Mouse (Mus musculus) embryonic facial prominence, embryonic 10.5 days (tissue): ENCODE results near the gene Gpx5. TPM values are rescaled to one million over a fixed set of nuclear protein-coding genes. Genes with fewer than 3 reads are reported as not detected.

ENCODE experiments used
- DNase-seq: peaks from one replicate; pipeline ENCODE4 v3.0.0-alpha.2; 2017; ENCODE audit warnings: low spot score
- H3K27ac ChIP-seq: fragments of 300-500 bp; sonication (generic); replicated peaks from 2 replicates; pipeline ENCODE4 v1.5.1; 2016; ENCODE audit warnings: mild to moderate bottlenecking
- H3K27me3 ChIP-seq: fragments of 300-500 bp; sonication (generic); replicated peaks from 2 replicates; pipeline ENCODE4 v1.6.1; 2016; ENCODE audit warnings: low read depth, mild to moderate bottlenecking; ENCODE audit not compliant: poor library complexity, severe bottlenecking
- H3K36me3 ChIP-seq: fragments of 300-500 bp; sonication (generic); replicated peaks from 2 replicates; pipeline ENCODE4 v1.6.1; 2016; ENCODE audit warnings: mild to moderate bottlenecking, moderate library complexity
- H3K4me1 ChIP-seq: fragments of 300-500 bp; sonication (generic); 2 replicates; pipeline ENCODE4 v1.6.1; 2016
- H3K4me3 ChIP-seq: fragments of 300-500 bp; sonication (generic); 2 replicates; pipeline ENCODE4 v1.5.1; 2016; ENCODE audit warnings: mild to moderate bottlenecking, moderate library complexity
- H3K9me3 ChIP-seq: fragments of 300-500 bp; sonication (generic); 2 replicates; pipeline ENCODE4 v1.6.1; 2016; ENCODE audit warnings: mild to moderate bottlenecking
- WGBS: fragments of 180-500 bp; shearing (Covaris S2); methylation state at CpG from one replicate; pipeline ENCODE4 v1.1.7; 2016; 5-methylcytosine and 5-hydroxymethylcytosine counted together
- polyA plus RNA-seq: library from polyadenylated mRNA; unstranded; fragments of >200 nt; fragmentation: Nextera tagmentation; extraction: Ambion mirVana; gene quantifications from 2 replicates; pipeline ENCODE4 v1.2.1, GENCODE M21; 2016

The Gpx5 gene
- not detected in 2 replicates for polyA plus RNA-seq

DNA sequence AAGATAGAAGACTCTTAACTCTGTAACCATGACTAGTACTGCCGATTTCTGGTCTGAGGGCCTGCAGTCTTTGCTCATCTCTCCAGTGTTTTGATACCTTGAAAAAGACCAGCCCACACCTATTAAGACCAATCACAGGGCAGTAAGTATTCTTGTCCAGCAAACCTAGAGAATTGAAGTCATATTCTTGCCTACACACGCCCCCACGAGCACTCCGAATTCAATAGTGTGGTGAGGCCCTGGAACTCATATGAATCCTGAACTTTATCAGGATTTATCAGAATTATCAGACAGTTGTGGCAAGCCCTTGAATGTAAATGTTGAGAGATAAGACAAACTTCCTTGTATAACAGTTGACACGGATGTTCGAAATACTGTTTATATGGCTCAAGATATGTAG lies at the start of gene Gpx5:
TSS of gene Gpx5 (minus strand) at position 101 of the 400 bp plus-strand sequence.
- Histone ChIP-seq H3K27ac (no peak within 1 kb of the TSS), H3K4me3 (no peak within 1 kb of the TSS), H3K27me3 (no peaks in the 10 kb centered on the region), H3K4me1 (no peaks in the 10 kb centered on the region), H3K9me3 (no peaks in the 10 kb centered on the region), H3K36me3 (no peaks in the 10 kb centered on the region)
- DNase-seq = no peak
- WGBS = 96% methylated on average over 6 of the region's 6 CpGs

- Histone ChIP-seq H3K9me3 (no peaks in the 10 kb centered on the region), H3K27ac (no peak overlapping the region), H3K36me3 (no peaks in the 10 kb centered on the region), H3K27me3 (no peaks in the 10 kb centered on the region), H3K4me1 (peaks cover 3% of the 10 kb centered on the region; the same call in 1 of the 2 replicates), H3K4me3 (peak overlapping the region; percentile 63)
- WGBS = under 1% methylated on average over 9 of the region's 9 CpGs
- peak; percentile 64 for DNase-seq
These were observed 34.9 kb upstream of the Gpx5 start for GRCm38 (mm10) chr13:21327424-21327823.

- WGBS = under 1% methylated on average over 24 of the region's 24 CpGs
- H3K4me3 ChIP-seq = peak overlapping the region; percentile 63
These were observed 34.2 kb upstream of the Gpx5 start for GRCm38 (mm10) chr13:21326657-21327211.

DNA sequence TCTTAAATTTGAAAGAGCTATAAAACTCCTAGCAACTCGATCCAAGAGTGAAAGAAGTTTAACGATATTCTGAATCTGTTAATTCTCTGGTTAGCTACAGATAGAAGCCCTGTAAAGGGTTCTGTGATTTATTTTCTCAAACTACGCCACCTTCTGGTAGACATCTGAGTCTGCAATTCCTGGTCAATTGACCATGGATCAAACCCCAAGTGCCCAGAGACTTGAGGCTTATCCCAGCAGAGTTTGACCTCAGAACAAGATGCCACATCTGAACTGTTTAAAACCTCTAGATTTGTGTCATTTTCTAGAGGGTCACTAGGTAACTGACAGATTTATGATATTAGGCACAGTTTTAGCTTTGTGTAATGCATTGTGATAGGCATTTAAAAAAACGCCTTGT lies 33.7 kb upstream of the Gpx5 start:
- no peak for DNase-seq
- Histone ChIP-seq H3K27me3 (no peaks in the 10 kb centered on the region), H3K4me1 (peaks cover 6% of the 10 kb centered on the region; the same call in 1 of the 2 replicates), H3K4me3 (peak overlapping the region; percentile 63), H3K27ac (no peak overlapping the region), H3K9me3 (no peaks in the 10 kb centered on the region), H3K36me3 (no peaks in the 10 kb centered on the region)
- 9% methylated on average over 4 of the region's 4 CpGs for WGBS

More at GRCm38 (mm10) chr13:21326657-21327211, 34.2 kb upstream of the Gpx5 start:
- H3K4me1 ChIP-seq = peaks cover 6% of the 10 kb centered on the region; the same call in 1 of the 2 replicates
- H3K36me3 ChIP-seq = no peaks in the 10 kb centered on the region
- no peaks in the 10 kb centered on the region for H3K27me3 ChIP-seq
- peak overlapping the region; percentile 72 for H3K27ac ChIP-seq
- H3K9me3 ChIP-seq = no peaks in the 10 kb centered on the region
- DNase-seq = peak; percentile 89

DNA sequence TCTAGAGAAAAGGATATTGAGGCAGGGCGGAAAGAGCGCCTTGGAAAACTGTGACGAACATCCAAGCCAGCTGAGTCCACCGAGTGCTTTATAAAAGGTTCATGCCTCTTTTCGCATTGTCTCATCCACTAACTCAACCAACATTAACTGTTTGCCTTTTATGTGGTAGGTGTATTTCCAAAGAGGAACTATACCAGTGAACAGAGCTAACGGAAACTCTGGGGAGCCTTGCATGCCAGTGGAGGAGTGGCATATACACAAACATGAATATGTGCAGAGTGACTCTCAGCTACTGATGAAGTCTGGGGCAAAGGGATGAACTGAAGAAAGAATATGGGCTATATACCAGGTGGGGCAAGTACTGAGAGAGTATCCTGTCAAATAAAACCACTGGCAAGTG lies 30.9 kb upstream of the Gpx5 start:
- Histone ChIP-seq H3K27ac (no peak overlapping the region), H3K4me1 (peaks cover 6% of the 10 kb centered on the region; the same call in 1 of the 2 replicates), H3K36me3 (no peaks in the 10 kb centered on the region), H3K9me3 (no peaks in the 10 kb centered on the region), H3K4me3 (peak overlapping the region; percentile 57), H3K27me3 (no peaks in the 10 kb centered on the region)
- DNase-seq = no peak
- 67% methylated on average over 6 of the region's 6 CpGs for WGBS

DNA sequence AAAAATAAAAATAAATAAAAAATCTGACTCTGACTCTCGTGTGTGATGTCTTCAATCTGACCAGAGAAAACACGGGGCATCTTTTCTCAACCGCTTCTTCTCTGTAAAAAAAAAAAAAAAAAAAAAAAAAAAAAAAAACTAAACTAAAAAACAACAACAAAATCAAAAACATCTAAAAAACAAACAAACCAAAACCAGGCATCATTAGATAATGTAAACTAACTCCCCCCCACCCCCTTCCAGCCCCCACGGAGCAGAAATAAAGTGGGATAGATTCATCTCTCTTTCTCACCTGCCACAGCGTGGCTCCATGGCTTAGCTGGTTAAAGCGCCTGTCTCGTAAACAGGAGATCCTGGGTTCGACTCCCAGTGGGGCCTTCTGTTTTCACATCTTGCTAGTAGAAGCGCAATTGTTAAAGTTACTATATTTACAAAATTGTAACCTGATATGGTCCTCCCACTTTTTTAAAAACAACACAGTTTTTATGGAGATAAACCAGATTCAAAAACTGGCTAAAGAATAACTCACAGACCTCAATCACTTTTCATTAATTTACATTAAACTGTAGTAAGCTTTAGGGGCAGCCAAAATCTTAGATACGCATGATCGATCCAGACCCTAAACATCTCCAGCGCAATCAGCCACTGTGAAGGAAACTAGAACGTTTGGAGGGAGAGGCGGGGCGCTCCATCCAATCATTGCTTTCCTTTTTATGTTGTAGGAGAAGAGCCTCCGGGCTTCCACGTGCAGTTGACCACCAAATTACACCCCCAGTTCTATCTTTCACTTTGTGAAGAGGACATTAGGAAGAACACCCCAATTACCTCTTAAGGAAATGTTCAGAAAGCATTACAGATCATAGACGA lies 30.2 kb upstream of the Gpx5 start:
- Histone ChIP-seq H3K27ac (no peak overlapping the region), H3K36me3 (no peaks in the 10 kb centered on the region), H3K4me1 (peaks cover 6% of the 10 kb centered on the region; the same call in 1 of the 2 replicates), H3K9me3 (no peaks in the 10 kb centered on the region), H3K27me3 (no peaks in the 10 kb centered on the region), H3K4me3 (peak overlapping the region; percentile 57)
- DNase-seq = peak; percentile 77
- WGBS = 10% methylated on average over 18 of the region's 18 CpGs

- no peaks in the 10 kb centered on the region for H3K36me3 ChIP-seq
- peak overlapping the region; percentile 57 for H3K4me3 ChIP-seq
- peak; percentile 50 for DNase-seq
- no peaks in the 10 kb centered on the region for H3K9me3 ChIP-seq
- H3K27ac ChIP-seq = 0 out of 2 replicates have a peak overlapping the region, but pooled peaks have one; percentile 51
- under 1% methylated on average over 18 of the region's 18 CpGs for WGBS
- 0 out of 2 replicates have a peak, but pooled peaks cover 3% of the 10 kb centered on the region for H3K4me1 ChIP-seq
- no peaks in the 10 kb centered on the region for H3K27me3 ChIP-seq
These were observed 29.5 kb upstream of the Gpx5 start for GRCm38 (mm10) chr13:21321890-21322494.

GRCm38 (mm10) chr13:21320262-21320661 lies 27.7 kb upstream of the Gpx5 start:
- Histone ChIP-seq H3K27ac (no peak overlapping the region), H3K9me3 (no peaks in the 10 kb centered on the region), H3K4me3 (no peak overlapping the region), H3K4me1 (0 out of 2 replicates have a peak, but pooled peaks cover 3% of the 10 kb centered on the region), H3K36me3 (no peaks in the 10 kb centered on the region), H3K27me3 (no peaks in the 10 kb centered on the region)
- 68% methylated on average over 3 of the region's 3 CpGs for WGBS
- no peak for DNase-seq

DNA sequence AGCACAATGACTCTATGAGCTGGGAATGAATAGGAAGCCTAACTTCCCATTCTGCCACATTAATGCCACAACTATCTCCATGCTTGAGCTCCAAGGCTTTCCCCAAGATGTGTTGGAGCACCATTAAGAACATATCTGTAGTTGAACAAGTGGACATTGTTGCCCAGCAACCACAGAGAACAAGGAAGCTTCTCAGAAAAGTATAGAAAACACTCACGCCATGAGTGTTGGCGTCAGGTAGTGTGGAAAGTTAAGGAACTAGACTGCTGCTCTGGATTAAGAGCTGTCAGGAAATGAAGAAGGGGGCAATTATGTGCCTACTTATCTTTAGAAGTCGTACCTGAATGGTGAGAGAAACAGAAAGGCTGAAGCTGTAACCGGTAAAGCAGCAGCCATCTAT lies 21.4 kb upstream of the Gpx5 start:
- Histone ChIP-seq H3K36me3 (no peaks in the 10 kb centered on the region), H3K27me3 (no peaks in the 10 kb centered on the region), H3K9me3 (no peaks in the 10 kb centered on the region), H3K4me3 (no peak overlapping the region), H3K4me1 (peaks cover 10% of the 10 kb centered on the region; the same call in 1 of the 2 replicates), H3K27ac (no peak overlapping the region)
- 83% methylated on average over 4 of the region's 4 CpGs for WGBS
- DNase-seq = no peak

GRCm38 (mm10) chr13:21312854-21313253 lies 20.3 kb upstream of the Gpx5 start:
- 28% methylated on average over 5 of the region's 5 CpGs for whole genome bisulfite sequencing
- Histone ChIP-seq H3K4me1 (peaks cover 10% of the 10 kb centered on the region; the same call in 1 of the 2 replicates), H3K4me3 (no peak overlapping the region), H3K36me3 (no peaks in the 10 kb centered on the region), H3K27ac (no peak overlapping the region), H3K27me3 (no peaks in the 10 kb centered on the region), H3K9me3 (no peaks in the 10 kb centered on the region)
- DNase-seq = no peak

DNA sequence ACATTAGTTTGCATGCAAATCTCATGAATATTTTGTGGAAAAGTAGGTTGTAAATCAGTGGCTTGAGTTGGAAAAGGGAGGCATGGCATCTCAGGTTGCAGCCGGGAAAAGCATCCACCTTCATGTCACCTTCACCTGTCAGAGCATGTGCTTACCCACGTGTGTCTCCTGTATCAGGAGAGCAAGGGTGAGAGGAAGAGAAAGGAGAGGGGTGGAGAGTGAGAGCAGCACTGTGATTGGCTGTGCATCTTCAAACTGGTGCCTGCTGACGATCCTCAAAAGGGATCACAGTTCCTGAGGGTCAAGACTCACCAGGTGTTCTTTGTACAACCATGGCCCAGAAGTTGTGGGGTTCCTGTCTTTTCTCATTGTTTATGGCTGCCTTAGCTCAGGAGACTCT lies 19.4 kb upstream of the Gpx5 start, which contains the start of gene Gpx6:
TSS of gene Gpx6 (plus strand) at position 200 of the 400 bp plus-strand sequence.
- WGBS = 21% methylated on average over 3 of the region's 3 CpGs
- no peaks in the 10 kb centered on the region for H3K9me3 ChIP-seq
- no peaks in the 10 kb centered on the region for H3K27me3 ChIP-seq
- H3K36me3 ChIP-seq = no peaks in the 10 kb centered on the region
- no peak for DNase-seq
- peaks cover 10% of the 10 kb centered on the region; the same call in 1 of the 2 replicates for H3K4me1 ChIP-seq
- H3K4me3 ChIP-seq = no peak within 1 kb of the TSS
- H3K27ac ChIP-seq = no peak within 1 kb of the TSS

- Histone ChIP-seq H3K9me3 (no peaks in the 10 kb centered on the region), H3K27ac (no peak overlapping the region), H3K4me1 (peaks cover 11% of the 10 kb centered on the region; the same call in 1 of the 2 replicates), H3K36me3 (no peaks in the 10 kb centered on the region), H3K4me3 (no peak overlapping the region), H3K27me3 (no peaks in the 10 kb centered on the region)
- 73% methylated on average over 2 of the region's 2 CpGs for WGBS
- DNase-seq = no peak
These were observed 17.3 kb upstream of the Gpx5 start for GRCm38 (mm10) chr13:21309788-21310187.
